Mouse (Mus musculus) spleen, adult 12 weeks (tissue): Measurements from ENCODE around the gene Olfr996.
"Not testable (repeated sequence)": the region's sequence is repeated elsewhere in the genome, so short reads cannot be mapped to it uniquely, and the experiment has no call there.

Experiments used
- DNase-seq: peaks from one replicate; pipeline ENCODE4 v3.0.0; 2022; ENCODE audit warnings: low spot score

Olfr996 gene

GRCm38 (mm10) chr2:85578915-85579314 lies at the start of gene Olfr996:
Gene Olfr996 (plus strand): TSS chr2:85579215.
- DNase-seq = no peak

GRCm38 (mm10) chr2:85532082-85532778 lies 46.8 kb upstream of the Olfr996 start:
- no peak for DNase-seq

GRCm38 (mm10) chr2:85533934-85534333 lies 45.1 kb upstream of the Olfr996 start:
- no peak for DNase-seq

GRCm38 (mm10) chr2:85554806-85555205 lies 24.2 kb upstream of the Olfr996 start:
- DNase-seq = no peak

- DNase-seq = no peak
These were observed 18.8 kb upstream of the Olfr996 start for GRCm38 (mm10) chr2:85560226-85560625.

- DNase-seq = no peak
These were observed 17.8 kb upstream of the Olfr996 start for GRCm38 (mm10) chr2:85561187-85561586.

GRCm38 (mm10) chr2:85588648-85589047 lies 9.6 kb downstream of the Olfr996 start, which contains the start of gene Olfr998:
Gene Olfr998 (plus strand): TSS chr2:85588948.
- DNase-seq = not testable (repeated sequence)

GRCm38 (mm10) chr2:85611803-85612202 lies 32.8 kb downstream of the Olfr996 start, which contains the start of gene Olfr1000:
Gene Olfr1000 (minus strand): TSS chr2:85611903.
- DNase-seq = no peak
